Mouse (Mus musculus) forebrain, embryonic 12.5 days (tissue): ENCODE data around the gene Glis1. TPM values are rescaled to one million over a fixed set of nuclear protein-coding genes. Genes with fewer than 3 reads are reported as not detected.

ENCODE experiments used
- ATAC-seq: fragments of 200-750 bp; cut with Nextera tagmentation; 2 replicates; pipeline ENCODE4 v1.8.0; 2017; ENCODE audit warnings: moderate TSS enrichment; ENCODE audit not compliant: low FRiP score
- H3K27ac ChIP-seq: fragments of 300-500 bp; sonication (generic); 2 replicates; pipeline ENCODE4 v1.5.1; 2016; ENCODE audit warnings: mild to moderate bottlenecking
- H3K27me3 ChIP-seq: fragments of 300-500 bp; sonication (generic); 2 replicates; pipeline ENCODE4 v1.6.1; 2016; ENCODE audit warnings: mild to moderate bottlenecking
- H3K36me3 ChIP-seq: fragments of 300-500 bp; sonication (generic); replicated peaks from 2 replicates; pipeline ENCODE4 v1.6.1; 2016; ENCODE audit warnings: mild to moderate bottlenecking
- H3K4me1 ChIP-seq: fragments of 300-500 bp; sonication (generic); 2 replicates; pipeline ENCODE4 v1.6.1; 2016
- H3K4me2 ChIP-seq: fragments of 300-500 bp; sonication (generic); 2 replicates; pipeline ENCODE4 v1.6.1; 2016; ENCODE audit warnings: mild to moderate bottlenecking, moderate library complexity
- H3K4me3 ChIP-seq: fragments of 300-500 bp; sonication (generic); replicated peaks from 2 replicates; pipeline ENCODE4 v1.5.1; 2016; ENCODE audit warnings: mild to moderate bottlenecking
- H3K9ac ChIP-seq: fragments of 300-500 bp; sonication (generic); 2 replicates; pipeline ENCODE4 v1.6.1; 2016; ENCODE audit warnings: mild to moderate bottlenecking
- H3K9me3 ChIP-seq: fragments of 300-500 bp; sonication (generic); 2 replicates; pipeline ENCODE4 v1.6.1; 2016
- WGBS: fragments of 180-500 bp; shearing (Covaris S2); methylation state at CpG from one replicate; pipeline ENCODE4 v1.1.7; 2016; 5-methylcytosine and 5-hydroxymethylcytosine counted together
- polyA plus RNA-seq: library from polyadenylated mRNA; unstranded; fragments of >200 nt; fragmentation: Nextera tagmentation; extraction: Ambion mirVana; gene quantifications from 2 replicates; pipeline ENCODE4 v1.2.1, GENCODE M21; 2016

Gene Glis1
- polyA plus RNA-seq, 1 experiment from 2014 or later: 3.8 TPM

DNA sequence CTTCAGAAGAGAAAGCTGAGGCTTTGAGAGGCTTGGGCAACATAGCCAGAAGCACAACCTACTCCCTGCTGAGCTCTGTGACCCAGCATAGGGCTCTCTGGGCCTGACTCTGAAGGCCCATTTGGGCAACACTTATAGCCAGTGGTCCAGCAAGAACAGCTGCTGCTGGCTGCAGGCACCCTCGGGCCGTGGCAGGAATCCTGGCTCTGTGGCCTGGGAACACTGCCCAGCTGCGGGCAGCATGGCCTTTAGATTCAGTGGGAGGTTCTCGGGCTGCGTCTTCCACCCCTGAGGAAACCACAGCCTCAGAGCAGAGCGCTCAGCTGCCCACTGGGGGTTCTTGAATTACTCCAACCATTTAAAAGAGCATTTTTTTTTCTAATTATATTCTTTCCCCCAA is 189.5 kb downstream of the Glis1 start:
- Histone ChIP-seq H3K27ac (no peak overlapping the region; the same call in 1 of the 2 replicates), H3K9ac (no peak overlapping the region), H3K4me1 (peaks cover 8% of the 10 kb centered on the region; the same call in 1 of the 2 replicates), H3K27me3 (no peaks in the 10 kb centered on the region), H3K4me3 (no peak overlapping the region), H3K4me2 (no peak overlapping the region), H3K9me3 (no peaks in the 10 kb centered on the region), H3K36me3 (no peaks in the 10 kb centered on the region)
- 86% methylated on average over 6 of the region's 6 CpGs for WGBS
- no peak for ATAC-seq

DNA sequence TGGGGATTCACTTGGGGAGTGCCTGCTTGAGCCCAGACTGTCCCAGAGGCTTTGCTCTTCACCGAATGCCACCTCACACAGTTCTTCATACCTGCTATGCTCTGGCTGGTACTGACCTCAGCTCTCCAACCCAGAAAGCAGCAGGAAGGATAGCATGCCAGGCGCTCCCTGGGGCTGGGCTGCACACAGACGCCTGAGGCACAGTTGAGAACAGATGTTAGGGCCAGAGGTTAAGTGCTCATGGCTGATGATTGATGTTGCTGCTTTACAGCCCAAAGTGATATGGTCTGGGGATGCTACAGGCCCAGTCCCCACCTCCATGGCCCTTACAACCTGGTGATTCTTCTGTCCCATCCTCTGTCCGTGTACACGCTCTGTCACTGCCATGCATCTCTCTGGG is 190.6 kb downstream of the Glis1 start:
- Histone ChIP-seq H3K9ac (no peak overlapping the region), H3K36me3 (no peaks in the 10 kb centered on the region), H3K27ac (no peak overlapping the region), H3K9me3 (no peaks in the 10 kb centered on the region), H3K4me1 (peaks cover 10% of the 10 kb centered on the region; the same call in 1 of the 2 replicates), H3K4me2 (no peak overlapping the region), H3K27me3 (no peaks in the 10 kb centered on the region), H3K4me3 (no peak overlapping the region)
- ATAC-seq: no peak; the same call in 1 of the 2 replicates
- WGBS: 74% methylated on average over 5 of the region's 5 CpGs

DNA sequence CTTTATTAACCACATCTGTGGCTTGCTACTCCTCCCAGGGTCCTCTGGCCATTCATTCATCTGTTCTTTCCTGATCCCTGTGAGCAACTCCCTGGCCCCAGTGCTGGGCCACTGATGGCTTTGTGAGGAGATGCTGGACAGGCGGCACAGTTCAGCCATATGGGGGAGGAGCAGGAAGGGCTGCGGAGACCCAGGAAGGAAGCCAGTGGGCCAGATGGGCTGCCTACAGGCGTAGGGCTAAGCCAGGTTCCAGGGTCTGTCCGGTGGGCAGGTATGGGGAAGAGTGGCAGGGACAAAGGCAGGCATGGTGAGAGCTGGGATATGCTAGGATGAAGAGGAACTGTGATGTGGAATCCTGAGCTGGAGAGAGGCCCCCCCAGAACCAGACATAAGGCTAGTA is 193.8 kb downstream of the Glis1 start:
- H3K9ac ChIP-seq: no peak overlapping the region

DNA sequence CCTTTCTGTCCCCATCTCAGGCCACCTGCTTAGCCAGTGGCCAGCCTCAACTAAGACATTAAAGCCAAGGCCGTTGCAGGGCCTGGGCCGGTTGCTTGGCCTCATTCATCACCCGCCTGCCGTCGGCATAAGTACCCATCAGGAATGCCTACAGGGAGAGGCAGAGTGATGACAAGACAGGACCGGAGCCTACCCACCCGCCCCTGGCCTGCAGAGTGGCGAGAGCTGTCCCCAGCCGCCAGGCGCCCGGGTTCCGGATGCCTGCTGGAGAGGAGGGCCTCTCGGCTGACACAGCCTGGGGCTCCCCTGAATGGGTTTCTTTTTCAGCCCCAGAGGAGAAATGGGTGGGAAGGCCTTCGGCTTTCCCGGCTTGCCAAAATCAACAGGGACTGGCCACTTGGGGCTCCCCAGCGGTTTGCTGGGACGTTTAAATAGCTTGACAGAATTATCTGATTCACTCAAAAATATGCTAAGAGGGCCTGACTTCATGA is 194.6 kb downstream of the Glis1 start:
- peaks cover 10% of the 10 kb centered on the region; the same call in 1 of the 2 replicates for H3K4me1 ChIP-seq
- no peak overlapping the region for H3K27ac ChIP-seq
- H3K9me3 ChIP-seq: no peaks in the 10 kb centered on the region
- no peak overlapping the region for H3K9ac ChIP-seq
- WGBS: 78% methylated on average over 17 of the region's 17 CpGs
- no peak overlapping the region for H3K4me3 ChIP-seq
- H3K27me3 ChIP-seq: no peaks in the 10 kb centered on the region
- ATAC-seq: no peak
- H3K36me3 ChIP-seq: no peaks in the 10 kb centered on the region
- no peak overlapping the region for H3K4me2 ChIP-seq

More for the DNA sequence above, 193.8 kb downstream of the Glis1 start:
- H3K4me2 ChIP-seq: no peak overlapping the region
- no peak overlapping the region for H3K4me3 ChIP-seq
- 83% methylated on average over 4 of the region's 4 CpGs for WGBS
- H3K36me3 ChIP-seq: no peaks in the 10 kb centered on the region
- H3K9me3 ChIP-seq: no peaks in the 10 kb centered on the region
- no peaks in the 10 kb centered on the region for H3K27me3 ChIP-seq
- no peak overlapping the region for H3K27ac ChIP-seq
- peaks cover 10% of the 10 kb centered on the region; the same call in 1 of the 2 replicates for H3K4me1 ChIP-seq
- ATAC-seq: no peak

DNA sequence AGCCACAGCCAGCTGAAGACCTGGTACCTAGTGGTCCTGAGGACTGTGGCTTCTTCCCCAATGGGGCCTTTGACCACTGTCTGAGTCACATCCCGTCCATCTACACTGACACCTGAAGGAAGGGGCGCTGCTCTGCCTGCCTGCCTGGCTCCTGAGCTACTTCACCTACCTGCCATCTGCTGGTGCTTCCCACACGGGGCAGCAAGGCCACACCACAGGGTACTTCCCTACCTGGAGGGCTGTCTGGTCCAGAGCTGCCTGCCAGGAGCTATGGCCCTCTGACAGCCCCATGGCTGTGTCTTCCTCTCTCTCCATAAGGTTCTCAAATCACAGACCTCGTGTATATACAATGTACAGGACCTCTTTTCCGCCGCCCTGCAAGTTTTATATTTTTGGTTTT is 200.2 kb downstream of the Glis1 start:
- no peak for ATAC-seq
- Histone ChIP-seq H3K9me3 (no peaks in the 10 kb centered on the region), H3K4me2 (no peak overlapping the region), H3K9ac (no peak overlapping the region), H3K4me3 (no peak overlapping the region), H3K27me3 (0 out of 2 replicates have a peak, but pooled peaks cover 2% of the 10 kb centered on the region), H3K27ac (no peak overlapping the region), H3K36me3 (no peaks in the 10 kb centered on the region), H3K4me1 (0 out of 2 replicates have a peak, but pooled peaks cover 6% of the 10 kb centered on the region)
- WGBS: 79% methylated on average over 6 of the region's 6 CpGs

DNA sequence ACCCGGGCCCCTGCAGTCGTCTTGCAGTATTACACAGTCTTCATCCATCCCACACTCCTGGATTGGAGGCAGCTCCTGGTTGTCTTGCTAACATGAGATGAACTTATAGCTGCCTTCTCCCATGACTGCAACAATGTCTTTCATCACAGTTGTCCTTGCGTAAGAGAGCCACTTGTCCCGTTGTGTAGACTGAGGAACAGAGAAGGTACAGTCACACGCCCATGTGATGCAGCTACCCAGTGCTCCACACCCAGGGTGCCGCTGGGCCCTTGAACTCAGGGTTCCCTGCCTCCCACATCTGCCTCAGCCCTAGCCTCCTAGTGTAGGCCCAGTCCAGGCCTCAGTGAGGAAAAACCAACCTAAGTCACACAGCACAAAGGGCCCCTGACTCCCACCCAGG is 201.7 kb downstream of the Glis1 start:
- no peaks in the 10 kb centered on the region for H3K36me3 ChIP-seq
- H3K4me2 ChIP-seq: no peak overlapping the region
- no peak overlapping the region for H3K27ac ChIP-seq
- H3K4me3 ChIP-seq: no peak overlapping the region
- WGBS: 76% methylated on average over 6 of the region's 6 CpGs
- ATAC-seq: no peak
- H3K9me3 ChIP-seq: no peaks in the 10 kb centered on the region
- no peak overlapping the region for H3K9ac ChIP-seq
- H3K27me3 ChIP-seq: 0 out of 2 replicates have a peak, but pooled peaks cover 2% of the 10 kb centered on the region
- 0 out of 2 replicates have a peak, but pooled peaks cover 6% of the 10 kb centered on the region for H3K4me1 ChIP-seq

DNA sequence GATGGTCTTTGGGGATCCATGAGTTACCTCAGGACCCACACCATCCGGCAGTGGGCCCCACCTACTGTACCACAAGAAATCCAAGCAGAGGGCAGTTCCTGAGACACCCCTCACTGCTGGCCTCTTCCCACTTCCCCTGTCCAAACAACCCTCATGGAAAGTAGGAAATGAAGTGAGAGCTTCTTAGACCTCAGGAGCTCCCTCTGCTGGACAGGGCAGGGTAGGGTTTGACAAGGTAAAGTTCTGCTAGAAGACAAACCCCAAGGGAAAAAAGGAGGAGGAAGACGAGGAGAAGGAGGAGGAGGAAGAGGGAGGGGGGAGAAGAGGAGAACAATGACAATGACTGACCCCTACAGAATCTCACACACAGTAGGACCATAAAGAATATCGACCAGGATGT is 203.3 kb downstream of the Glis1 start:
- 0 out of 2 replicates have a peak, but pooled peaks cover 2% of the 10 kb centered on the region for H3K27me3 ChIP-seq
- no peaks in the 10 kb centered on the region for H3K9me3 ChIP-seq
- no peak overlapping the region for H3K27ac ChIP-seq
- H3K4me2 ChIP-seq: no peak overlapping the region
- no peaks in the 10 kb centered on the region for H3K36me3 ChIP-seq
- H3K9ac ChIP-seq: no peak overlapping the region
- H3K4me3 ChIP-seq: no peak overlapping the region
- ATAC-seq: no peak
- 0 out of 2 replicates have a peak, but pooled peaks cover 6% of the 10 kb centered on the region for H3K4me1 ChIP-seq
- WGBS: 61% methylated on average over 3 of the region's 3 CpGs

DNA sequence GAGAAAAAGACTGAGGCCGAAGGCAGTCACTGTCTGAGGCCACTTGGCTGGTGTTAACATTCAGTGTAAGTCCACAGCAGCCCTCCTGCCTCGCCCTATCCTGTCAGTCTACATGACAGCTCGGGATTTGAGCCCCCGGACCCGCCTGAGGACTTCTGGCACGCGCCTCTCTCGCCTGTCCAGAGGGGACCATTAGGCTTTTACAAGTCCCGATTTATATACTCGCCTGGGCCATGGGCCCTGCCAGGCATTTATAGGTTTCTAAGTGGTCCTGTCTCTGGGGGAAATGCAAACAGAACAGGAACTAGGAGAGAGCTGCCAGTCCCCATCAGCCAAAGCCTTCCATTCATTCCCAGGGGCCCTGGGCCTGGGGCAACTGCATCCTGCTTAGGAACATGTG is 203.9 kb downstream of the Glis1 start:
- no peak for ATAC-seq

DNA sequence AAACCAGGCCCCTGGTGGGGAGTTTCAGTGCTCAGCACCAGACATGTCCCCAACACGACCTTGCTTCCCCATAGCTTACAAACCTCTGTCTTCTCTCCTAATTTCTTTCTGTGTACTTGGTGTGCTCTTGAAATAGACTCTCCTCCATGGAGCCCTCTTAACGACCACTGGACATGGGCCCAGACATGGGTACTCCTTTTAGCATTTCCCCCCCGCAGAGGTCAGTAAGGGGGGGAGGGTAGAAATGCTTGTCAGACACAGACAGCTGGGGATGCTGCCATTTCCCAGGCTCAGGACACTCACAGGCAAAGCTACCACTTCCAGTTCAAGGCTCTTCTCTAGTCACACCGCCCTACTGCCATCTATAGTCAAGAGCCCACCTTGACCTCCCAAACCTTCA is 207.2 kb downstream of the Glis1 start:
- Histone ChIP-seq H3K4me2 (no peak overlapping the region), H3K9ac (no peak overlapping the region), H3K4me3 (no peak overlapping the region), H3K27ac (no peak overlapping the region), H3K4me1 (0 out of 2 replicates have a peak, but pooled peaks cover under 1% of the 10 kb centered on the region), H3K9me3 (no peaks in the 10 kb centered on the region), H3K36me3 (no peaks in the 10 kb centered on the region), H3K27me3 (no peaks in the 10 kb centered on the region)
- no peak for ATAC-seq
- 69% methylated on average over 4 of the region's 4 CpGs for WGBS

More for the DNA sequence above, 203.9 kb downstream of the Glis1 start:
- H3K9me3 ChIP-seq: no peaks in the 10 kb centered on the region
- H3K4me2 ChIP-seq: no peak overlapping the region
- H3K9ac ChIP-seq: no peak overlapping the region
- 0 out of 2 replicates have a peak, but pooled peaks cover 6% of the 10 kb centered on the region for H3K4me1 ChIP-seq
- no peaks in the 10 kb centered on the region for H3K36me3 ChIP-seq
- no peak overlapping the region for H3K4me3 ChIP-seq
- H3K27ac ChIP-seq: no peak overlapping the region
- WGBS: 88% methylated on average over 10 of the region's 10 CpGs
- 0 out of 2 replicates have a peak, but pooled peaks cover 2% of the 10 kb centered on the region for H3K27me3 ChIP-seq

DNA sequence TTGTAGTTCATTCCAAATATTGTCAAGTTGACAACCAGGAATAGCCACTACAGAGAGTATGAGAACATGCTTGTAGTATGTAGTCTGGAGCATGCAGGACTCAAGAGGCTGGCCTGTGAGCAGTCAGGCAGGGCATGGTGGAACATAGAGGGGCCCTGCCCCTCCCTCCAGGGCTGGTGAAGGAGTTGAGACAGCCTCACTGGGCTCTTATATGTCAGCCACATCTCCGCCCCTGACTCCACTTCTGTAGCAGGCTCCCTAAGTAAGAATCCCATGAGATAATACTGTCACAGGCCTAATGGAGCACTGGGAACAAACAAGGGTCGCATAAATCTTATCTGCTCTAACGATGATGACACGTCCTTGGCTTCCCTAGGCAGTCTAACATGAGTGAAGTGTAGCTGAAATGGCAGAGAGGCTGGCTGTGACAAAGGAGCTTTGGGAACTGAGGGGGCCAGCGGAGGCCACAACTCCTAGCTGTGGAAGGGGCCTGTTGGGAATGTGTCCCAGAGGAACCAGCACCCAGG is 214.6 kb downstream of the Glis1 start:
- Histone ChIP-seq H3K9me3 (no peaks in the 10 kb centered on the region), H3K27me3 (no peaks in the 10 kb centered on the region), H3K4me3 (no peak overlapping the region), H3K36me3 (no peaks in the 10 kb centered on the region), H3K9ac (no peak overlapping the region), H3K4me2 (no peak overlapping the region), H3K27ac (no peak overlapping the region), H3K4me1 (peaks cover 18% of the 10 kb centered on the region)
- 79% methylated on average over 5 of the region's 5 CpGs for WGBS
- ATAC-seq: no peak

DNA sequence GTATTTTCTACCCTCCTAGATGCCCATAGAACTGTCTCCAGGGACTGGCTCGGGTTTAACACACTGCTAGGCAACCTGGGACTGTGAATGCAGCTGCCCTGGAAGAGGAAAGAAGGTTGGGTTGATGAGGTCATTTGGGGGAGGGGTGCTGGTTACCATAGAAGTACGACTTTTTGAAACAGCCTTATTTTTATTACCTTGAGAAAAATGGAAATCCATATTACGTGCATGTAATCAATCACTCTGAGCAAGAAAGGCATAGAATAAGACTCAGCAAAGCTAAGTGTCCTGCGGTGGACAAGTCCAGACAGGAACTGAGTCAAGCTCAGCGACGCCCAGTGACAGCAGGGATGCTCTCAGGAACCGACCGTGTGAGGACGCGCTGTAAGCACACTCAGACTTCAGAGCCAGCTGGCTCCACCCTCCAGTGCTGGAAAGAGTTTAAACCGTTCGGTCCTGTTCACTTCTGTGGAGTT is 216.7 kb downstream of the Glis1 start:
- Histone ChIP-seq H3K36me3 (no peaks in the 10 kb centered on the region), H3K9me3 (no peaks in the 10 kb centered on the region), H3K4me1 (peaks cover 18% of the 10 kb centered on the region), H3K27ac (no peak overlapping the region), H3K9ac (no peak overlapping the region), H3K4me3 (no peak overlapping the region), H3K27me3 (no peaks in the 10 kb centered on the region), H3K4me2 (no peak overlapping the region)
- no peak for ATAC-seq
- WGBS: 34% methylated on average over 12 of the region's 12 CpGs

DNA sequence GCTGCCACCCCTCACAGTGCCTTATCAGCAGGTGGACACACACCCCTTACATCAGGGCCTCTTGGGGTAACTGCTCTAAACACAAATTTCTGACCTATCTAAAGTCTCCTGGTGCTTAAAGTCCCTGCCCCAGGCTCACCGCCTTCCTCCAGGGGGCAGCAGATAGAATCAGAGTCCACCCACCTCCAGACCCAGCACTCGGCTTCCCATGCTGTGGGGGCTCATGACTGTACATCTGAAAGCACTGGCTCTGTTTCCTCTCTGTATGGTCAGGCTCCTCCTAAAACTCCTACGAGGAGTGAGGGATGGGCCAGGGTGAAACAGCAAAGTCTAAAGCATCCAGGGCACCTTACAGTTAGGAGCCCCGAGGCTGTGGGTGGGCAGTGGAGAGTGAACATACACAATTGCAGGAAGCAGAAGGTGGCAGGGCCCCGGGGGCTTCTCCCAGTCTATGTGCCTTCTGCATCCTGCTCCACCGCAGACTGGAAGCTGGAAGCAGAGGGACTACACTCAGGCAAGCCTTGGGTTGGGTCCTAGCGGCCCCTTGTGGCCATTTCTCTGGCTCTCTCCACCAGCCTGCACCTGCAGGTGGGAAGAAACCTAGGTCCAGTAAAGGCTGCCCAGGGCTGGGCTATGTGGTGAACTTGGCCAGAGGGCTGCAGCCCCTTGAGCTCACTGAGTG is 218.3 kb downstream of the Glis1 start:
- ATAC-seq: peak; percentile 89
- H3K27ac ChIP-seq: no peak overlapping the region
- 10% methylated on average over 7 of the region's 7 CpGs for WGBS

More for the DNA sequence above, 218.3 kb downstream of the Glis1 start:
- H3K27me3 ChIP-seq: no peaks in the 10 kb centered on the region
- no peaks in the 10 kb centered on the region for H3K9me3 ChIP-seq
- H3K9ac ChIP-seq: no peak overlapping the region
- H3K36me3 ChIP-seq: no peaks in the 10 kb centered on the region
- H3K4me2 ChIP-seq: peak overlapping the region; percentile 23
- H3K4me3 ChIP-seq: no peak overlapping the region
- peaks cover 18% of the 10 kb centered on the region for H3K4me1 ChIP-seq
